Mouse (Mus musculus) MEL (cell line): ENCODE measurements around the gene A730049H05Rik. TPM values are rescaled to one million over a fixed set of nuclear protein-coding genes. Genes with fewer than 3 reads are reported as not detected.

Source experiments
- DNase-seq: peaks from one replicate; pipeline ENCODE4 v3.0.0; 2011; ENCODE audit warnings: low read depth, low spot score
- H3K27ac ChIP-seq: 2 replicates; pipeline ENCODE4 v1.5.1; 2012; ENCODE audit warnings: low read depth, mild to moderate bottlenecking, control low read depth, low read length, moderate library complexity; ENCODE audit not compliant: control insufficient read depth
- H3K27me3 ChIP-seq, 2 experiments: fragments of 150-350 bp in 1 of 2; sonication (generic) in 1 of 2; 2 replicates each; pipeline ENCODE4 v1.6.1; 2012; ENCODE audit warnings: low read length in 2 of 2, mild to moderate bottlenecking in 2 of 2, improper control_type of control experiment in 1 of 2, moderate library complexity in 1 of 2; ENCODE audit not compliant: insufficient read depth in 2 of 2, control insufficient read depth in 1 of 2
- H3K36me3 ChIP-seq, 2 experiments: 2 replicates each; pipeline ENCODE4 v1.6.1; 2012 to 2014; ENCODE audit warnings: low read length in 2 of 2, improper control_type of control experiment in 1 of 2, inconsistent platforms in 1 of 2, mild to moderate bottlenecking in 1 of 2; ENCODE audit not compliant: insufficient read depth in 2 of 2, control insufficient read depth in 1 of 2
- H3K4me1 ChIP-seq, 2 experiments: fragments of 150-350 bp in 1 of 2; sonication (generic) in 1 of 2; 2 replicates each; pipeline ENCODE4 v1.6.1; 2012; ENCODE audit warnings: low read length in 2 of 2, improper control_type of control experiment in 1 of 2, mild to moderate bottlenecking in 1 of 2; ENCODE audit not compliant: insufficient read depth in 2 of 2, control insufficient read depth in 1 of 2
- H3K4me3 ChIP-seq, 2 experiments: fragments of 150-350 bp in 1 of 2; sonication (generic) in 1 of 2; 2 replicates each; pipeline ENCODE4 v1.5.1; 2012; ENCODE audit warnings: low read depth in 2 of 2, low read length in 2 of 2, mild to moderate bottlenecking in 2 of 2, moderate library complexity in 2 of 2, control low read depth in 1 of 2, improper control_type of control experiment in 1 of 2; ENCODE audit not compliant: control insufficient read depth in 1 of 2, insufficient read depth in 1 of 2
- H3K79me2 ChIP-seq: 2 replicates; pipeline ENCODE4 v1.6.1; 2012; ENCODE audit warnings: mild to moderate bottlenecking, low read length, moderate library complexity; ENCODE audit not compliant: control insufficient read depth, poor library complexity, insufficient read depth
- H3K9ac ChIP-seq: 2 replicates; pipeline ENCODE4 v1.6.1; 2012; ENCODE audit warnings: low read depth, mild to moderate bottlenecking, control low read depth, low read length, moderate library complexity; ENCODE audit not compliant: control insufficient read depth, poor library complexity, severe bottlenecking
- H3K9me3 ChIP-seq: fragments of 150-350 bp; sonication (generic); replicated peaks from 2 replicates; pipeline ENCODE4 v1.6.1; 2012; ENCODE audit warnings: mild to moderate bottlenecking, low read length, improper control_type of control experiment, moderate library complexity; ENCODE audit not compliant: insufficient read depth
- CHD1 ChIP-seq: IDR thresholded peaks from 2 replicates; pipeline ENCODE4 v1.6.1; 2012; ENCODE audit warnings: low read depth, mild to moderate bottlenecking, inconsistent platforms, low read length, improper control_type of control experiment
- E2F4 ChIP-seq: IDR thresholded peaks from 2 replicates; pipeline ENCODE4 v1.6.1; 2011; ENCODE audit warnings: low read depth, low read length, improper control_type of control experiment, borderline replicate concordance
- ELF1 ChIP-seq: IDR thresholded peaks from 2 replicates; pipeline ENCODE4 v1.6.1; 2014; ENCODE audit warnings: low read depth, mild to moderate bottlenecking, inconsistent platforms, low read length, improper control_type of control experiment, moderate library complexity
- EP300 ChIP-seq, 2 experiments: IDR thresholded peaks; 2 replicates each; pipeline ENCODE4 v1.6.1; 2011; ENCODE audit warnings: improper control_type of control experiment in 2 of 2, low read length in 2 of 2, low read depth in 1 of 2, mild to moderate bottlenecking in 1 of 2
- GABPA ChIP-seq: IDR thresholded peaks from 2 replicates; pipeline ENCODE4 v1.6.1; 2012; ENCODE audit warnings: low read depth, mild to moderate bottlenecking, inconsistent platforms, low read length, improper control_type of control experiment, moderate library complexity
- GATA1 ChIP-seq: IDR thresholded peaks from 2 replicates; pipeline ENCODE4 v1.6.1; 2011; ENCODE audit warnings: low read depth, low read length, improper control_type of control experiment
- KAT2A ChIP-seq: conservative IDR thresholded peaks from 2 replicates; pipeline ENCODE4 v1.6.1; 2012; ENCODE audit warnings: low read depth, low read length, improper control_type of control experiment, inconsistent platforms
- MAZ ChIP-seq: IDR thresholded peaks from 2 replicates; pipeline ENCODE4 v1.6.1; 2012; ENCODE audit warnings: low read depth, mild to moderate bottlenecking, inconsistent platforms, low read length, improper control_type of control experiment
- MXI1 ChIP-seq: IDR thresholded peaks from 2 replicates; pipeline ENCODE4 v1.6.1; 2011; ENCODE audit warnings: mild to moderate bottlenecking, low read depth, low read length, improper control_type of control experiment
- MYB ChIP-seq: IDR thresholded peaks from 2 replicates; pipeline ENCODE4 v1.6.1; 2011; ENCODE audit warnings: mild to moderate bottlenecking, low read depth, low read length, improper control_type of control experiment
- NELFE ChIP-seq: IDR thresholded peaks from 2 replicates; pipeline ENCODE4 v1.6.1; 2011; ENCODE audit warnings: low read depth, low read length, improper control_type of control experiment
- NRF1 ChIP-seq: IDR thresholded peaks from 2 replicates; pipeline ENCODE4 v1.6.1; 2014; ENCODE audit warnings: low read depth, mild to moderate bottlenecking, inconsistent platforms, low read length, improper control_type of control experiment, moderate library complexity; ENCODE audit not compliant: poor library complexity, insufficient read depth, severe bottlenecking
- POLR2AphosphoS2 ChIP-seq: IDR thresholded peaks from 2 replicates; pipeline ENCODE4 v1.6.1; 2011; ENCODE audit warnings: low read length, improper control_type of control experiment
- RAD21 ChIP-seq: IDR thresholded peaks from 2 replicates; pipeline ENCODE4 v1.6.1; 2011; ENCODE audit warnings: mild to moderate bottlenecking, low read depth, low read length, improper control_type of control experiment
- SIN3A ChIP-seq: IDR thresholded peaks from 2 replicates; pipeline ENCODE4 v1.6.1; 2012; ENCODE audit warnings: low read length, improper control_type of control experiment, inconsistent platforms
- TCF12 ChIP-seq: IDR thresholded peaks from 2 replicates; pipeline ENCODE4 v1.6.1; 2014; ENCODE audit warnings: low read depth, mild to moderate bottlenecking, inconsistent platforms, low read length, improper control_type of control experiment, moderate library complexity
- USF1 ChIP-seq: IDR thresholded peaks from 2 replicates; pipeline ENCODE4 v1.6.1; 2014; ENCODE audit warnings: low read depth, mild to moderate bottlenecking, inconsistent platforms, low read length, improper control_type of control experiment, moderate library complexity
- ZC3H11A ChIP-seq: IDR thresholded peaks from 2 replicates; pipeline ENCODE4 v1.6.1; 2012; ENCODE audit warnings: low read depth, mild to moderate bottlenecking, inconsistent platforms, low read length, improper control_type of control experiment
- polyA plus RNA-seq, 2 experiments: library from polyadenylated mRNA; stranded (reverse) in 1 of 2; unstranded in 1 of 2; fragments of >175 nt in 1 of 2; fragments of >200 nt in 1 of 2; gene quantifications; 2 replicates each; pipeline versions ENCODE4 v1.2.1 to v1.2.4; 2012; ENCODE audit warnings: low replicate concordance in 2 of 2, low read depth in 1 of 2; ENCODE audit not compliant: insufficient read length in 2 of 2, insufficient read depth in 1 of 2, missing spikeins in 1 of 2
- total RNA-seq: library from RNA; depleted of rRNA; stranded (reverse); fragments of 300-350 nt; gene quantifications from 2 replicates; pipeline ENCODE4 v1.2.3, GENCODE M21; 2012

A730049H05Rik gene
- total and polyA plus RNA-seq, 3 experiments = not detected

DNA sequence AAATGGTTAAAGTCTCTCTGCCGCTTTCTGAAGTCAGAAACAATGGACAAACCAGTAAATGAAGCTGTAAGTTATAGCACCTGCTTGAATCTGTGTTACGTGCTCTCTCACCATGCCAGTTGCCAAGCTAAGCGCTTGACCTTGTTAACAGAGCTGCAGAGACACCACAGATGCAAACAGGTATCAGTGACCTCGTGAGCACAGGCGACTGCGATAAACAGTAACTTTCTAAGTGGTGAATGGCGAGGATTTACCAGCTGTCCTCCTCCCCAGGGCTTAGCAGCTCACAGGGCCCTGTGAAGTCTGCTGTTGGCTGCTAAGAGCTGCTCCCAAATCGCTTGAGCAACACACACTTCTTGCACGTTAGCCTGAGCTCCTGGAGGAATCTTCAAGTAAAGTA, 46.3 kb downstream of the A730049H05Rik start:
- Histone ChIP-seq H3K4me3 (no peak overlapping the region), H3K27me3 (no peaks in the 10 kb centered on the region), H3K9me3 (no peaks in the 10 kb centered on the region), H3K4me1 (no peaks in the 10 kb centered on the region), H3K79me2 (no peaks in the 10 kb centered on the region), H3K36me3 (no peaks in the 10 kb centered on the region), H3K9ac (no peak overlapping the region), H3K27ac (no peak overlapping the region)
- DNase-seq = no peak
- TF ChIP-seq E2F4 (no peak), KAT2A (no peak), MXI1 (no peak), ZC3H11A (no peak), NRF1 (no peak), SIN3A (no peak), ELF1 (no peak), RAD21 (no peak), EP300 (IDR thresholded peaks at IDR 0.05; ENCODE audit: low read depth in 1 of 2, low read length in 2 of 2) (no peak), GATA1 (no peak), USF1 (no peak), NELFE (no peak), MYB (no peak)

DNA sequence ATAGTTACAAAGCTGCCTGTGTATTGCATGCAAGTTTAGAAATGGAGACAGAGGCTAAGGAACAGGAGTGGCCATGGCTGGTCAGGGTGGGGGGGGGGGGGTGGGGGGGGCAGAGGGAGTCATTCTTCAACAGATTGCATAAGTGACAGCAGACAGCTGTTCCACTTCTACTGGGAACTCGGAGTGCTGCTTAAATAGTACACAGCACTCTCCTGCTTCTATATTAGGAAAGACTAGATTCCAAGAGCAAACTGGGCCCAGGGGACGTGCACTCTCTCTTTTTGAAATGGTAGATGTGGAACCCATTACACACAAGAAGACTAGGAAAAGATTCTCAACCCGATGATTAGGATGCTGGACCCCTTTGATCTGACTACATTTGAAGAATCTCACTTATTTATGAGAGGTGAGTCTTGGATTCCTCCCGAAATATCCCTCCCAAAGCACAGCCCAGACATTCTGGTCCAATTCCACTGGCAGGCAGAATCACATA, 52.9 kb downstream of the A730049H05Rik start, which contains the start of gene Gm15737:
Gm15737 (plus strand) TSS at position 269 of the 493 bp plus-strand sequence.
- Histone ChIP-seq H3K4me3 (no peak within 1 kb of the TSS), H3K9me3 (no peaks in the 10 kb centered on the region), H3K4me1 (no peaks in the 10 kb centered on the region), H3K27ac (no peak within 1 kb of the TSS), H3K36me3 (no peaks in the 10 kb centered on the region), H3K9ac (no peak within 1 kb of the TSS), H3K79me2 (no peaks in the 10 kb centered on the region), H3K27me3 (no peaks in the 10 kb centered on the region)
- DNase-seq = no peak
- TF ChIP-seq SIN3A = no peak
- TF ChIP-seq MAZ = no peak
- no peak for TF ChIP-seq CHD1
- TF ChIP-seq TCF12 = no peak
- TF ChIP-seq E2F4 = no peak
- no peak for TF ChIP-seq POLR2AphosphoS2
- no peak for TF ChIP-seq GABPA
